Mouse (Mus musculus) thymus, adult 2 months (tissue): ENCODE data around the gene Ppp1r26. TPM values are rescaled to one million over a fixed set of nuclear protein-coding genes. Genes with fewer than 3 reads are reported as not detected.
"Not testable (repeated sequence)": the region's sequence is repeated elsewhere in the genome, so short reads cannot be mapped to it uniquely, and the experiment has no call there.

Source experiments
- DNase-seq: peaks from one replicate; pipeline ENCODE4 v3.0.0; 2021
- H3K27ac ChIP-seq: fragments of 200-500 bp; 2 replicates; pipeline ENCODE4 v1.5.1; 2012; ENCODE audit warnings: low read length, control low read depth; ENCODE audit not compliant: control insufficient read depth, insufficient read depth
- H3K27me3 ChIP-seq: fragments of 200-500 bp; 2 replicates; pipeline ENCODE4 v1.6.1; 2012; ENCODE audit warnings: mild to moderate bottlenecking, low read length, moderate library complexity, mixed read lengths; ENCODE audit not compliant: control insufficient read depth, insufficient read depth
- H3K36me3 ChIP-seq: fragments of 200-500 bp; 2 replicates; pipeline ENCODE4 v1.6.1; 2012; ENCODE audit warnings: mild to moderate bottlenecking, low read length, moderate library complexity; ENCODE audit not compliant: control insufficient read depth, insufficient read depth
- H3K4me1 ChIP-seq: fragments of 200-500 bp; replicated peaks from 2 replicates; pipeline ENCODE4 v1.6.1; 2012; ENCODE audit warnings: low read length; ENCODE audit not compliant: control insufficient read depth, insufficient read depth
- H3K4me3 ChIP-seq: fragments of 200-500 bp; 2 replicates; pipeline ENCODE4 v1.5.1; 2012; ENCODE audit warnings: mild to moderate bottlenecking, low read length, control low read depth, moderate library complexity; ENCODE audit not compliant: control insufficient read depth, insufficient read depth
- CTCF ChIP-seq: fragments of 200-500 bp; IDR thresholded peaks from 2 replicates; pipeline ENCODE4 v1.5.1; 2012; ENCODE audit warnings: mild to moderate bottlenecking, control low read depth, low read length, moderate library complexity, borderline replicate concordance; ENCODE audit not compliant: control insufficient read depth, poor library complexity, insufficient read depth; ENCODE audit errors: extremely low read depth
- POLR2A ChIP-seq: fragments of 200-500 bp; IDR thresholded peaks from 2 replicates; pipeline ENCODE4 v1.6.1; 2012; ENCODE audit warnings: mild to moderate bottlenecking, low read length, control low read depth, moderate library complexity; ENCODE audit not compliant: control insufficient read depth, poor library complexity, insufficient read depth; ENCODE audit errors: extremely low read depth
- WGBS: fragments of 180-500 bp; shearing (Covaris S2); methylation state at CpG from one replicate; pipeline ENCODE4 v1.1.7; 2018; 5-methylcytosine and 5-hydroxymethylcytosine counted together
- polyA plus RNA-seq: library from polyadenylated mRNA; depleted of rRNA; stranded (reverse); fragments of >200 nt; gene quantifications from 2 replicates; pipeline ENCODE4 v1.2.3, GENCODE M21; 2012

Ppp1r26 gene
- polyA plus RNA-seq, 1 experiment: 1.2 TPM

DNA sequence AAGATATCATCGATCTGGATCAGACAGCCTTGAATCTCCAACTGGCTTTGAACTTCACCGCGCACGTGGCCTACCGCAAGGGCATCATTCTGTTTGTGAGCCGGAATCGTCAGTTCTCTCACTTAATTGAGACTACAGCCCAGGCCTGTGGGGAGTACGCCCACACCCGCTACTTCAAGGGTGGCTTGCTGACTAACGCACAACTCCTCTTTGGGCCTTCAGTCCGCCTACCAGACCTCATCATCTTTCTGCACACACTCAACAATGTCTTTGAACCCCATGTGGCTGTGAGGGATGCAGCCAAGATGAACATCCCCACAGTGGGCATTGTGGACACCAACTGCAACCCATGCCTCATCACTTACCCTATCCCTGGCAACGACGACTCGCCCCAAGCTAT lies 22.9 kb downstream of the Ppp1r26 start:
- H3K4me3 ChIP-seq: no peak overlapping the region
- H3K27me3 ChIP-seq: no peaks in the 10 kb centered on the region; the same call in 1 of the 2 replicates
- no peak overlapping the region for H3K27ac ChIP-seq
- no peak for TF ChIP-seq POLR2A
- no peak for TF ChIP-seq CTCF
- H3K36me3 ChIP-seq: peaks cover 9% of the 10 kb centered on the region
- WGBS: 98% methylated on average over 14 of the region's 14 CpGs
- peaks cover 19% of the 10 kb centered on the region for H3K4me1 ChIP-seq
- no peak for DNase-seq

DNA sequence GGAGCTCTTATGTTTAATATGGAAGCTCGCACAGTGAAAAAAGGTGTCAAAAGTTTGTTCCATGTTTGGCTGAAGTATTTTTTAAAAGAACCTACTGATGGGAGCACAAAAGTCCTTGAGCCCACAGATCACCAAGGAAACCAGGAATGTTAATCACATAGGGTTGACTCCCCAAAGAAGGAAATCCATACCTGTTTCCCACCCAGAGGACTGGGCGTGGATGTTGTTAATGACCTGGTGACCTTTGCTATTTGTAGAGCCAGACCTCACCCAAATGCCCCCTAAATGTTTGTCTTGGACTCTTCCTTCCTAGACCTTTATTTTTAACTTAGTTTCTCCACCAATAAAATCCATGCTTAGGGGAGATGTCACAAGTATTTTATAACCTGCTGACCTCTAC lies 24.0 kb downstream of the Ppp1r26 start:
- 97% methylated on average over 2 of the region's 2 CpGs for WGBS
- TF ChIP-seq CTCF (no peak), POLR2A (no peak)
- Histone ChIP-seq H3K4me1 (peaks cover 19% of the 10 kb centered on the region), H3K27ac (no peak overlapping the region), H3K4me3 (no peak overlapping the region), H3K36me3 (peaks cover 9% of the 10 kb centered on the region), H3K27me3 (no peaks in the 10 kb centered on the region)
- no peak for DNase-seq

DNA sequence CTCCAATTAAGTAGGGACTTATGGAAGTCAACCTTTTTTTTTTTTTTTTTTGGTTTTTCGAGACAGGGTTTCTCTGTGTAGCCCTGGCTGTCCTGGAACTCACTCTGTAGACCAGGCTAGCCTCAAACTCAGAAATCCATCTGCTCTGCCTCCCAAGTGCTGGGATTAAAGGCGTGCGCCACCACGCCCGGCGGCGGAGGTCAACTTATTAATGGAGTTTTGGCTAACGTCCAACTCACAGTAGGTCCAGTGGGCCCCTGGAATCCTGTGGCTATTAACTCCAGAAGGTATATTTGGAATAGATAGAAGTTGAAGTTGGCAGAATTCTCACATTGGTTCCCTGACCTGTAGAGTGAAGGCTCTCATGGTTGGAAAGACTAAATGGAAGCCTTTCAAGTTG lies 25.4 kb downstream of the Ppp1r26 start:
- not testable (repeated sequence) for H3K4me3 ChIP-seq, H3K27me3 ChIP-seq, DNase-seq, H3K36me3 ChIP-seq, H3K27ac ChIP-seq
- 96% methylated on average over 8 of the region's 8 CpGs for whole genome bisulfite sequencing
- H3K4me1 ChIP-seq: peaks cover 14% of the 10 kb centered on the region

DNA sequence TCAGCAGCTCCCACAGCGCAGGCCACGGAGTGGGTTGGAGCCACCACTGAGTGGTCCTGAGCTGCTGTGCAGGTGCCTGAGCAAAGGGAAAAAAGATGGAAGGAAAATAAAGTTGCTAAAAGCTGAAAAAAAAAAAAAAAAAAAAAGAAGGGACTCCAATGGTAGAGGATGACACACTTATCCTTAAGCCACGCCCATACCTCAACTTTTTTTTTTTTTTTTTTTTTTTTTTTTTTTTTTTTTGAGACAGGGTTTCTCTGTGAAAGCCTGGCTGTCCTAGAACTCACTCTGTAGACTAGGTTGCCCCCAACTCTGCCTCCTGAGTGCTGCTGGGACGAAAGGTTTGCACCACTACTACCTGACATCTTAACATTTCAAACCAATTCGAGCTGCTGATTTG lies 31.4 kb downstream of the Ppp1r26 start:
- not testable (repeated sequence) for H3K36me3 ChIP-seq, H3K4me1 ChIP-seq, DNase-seq, H3K4me3 ChIP-seq, H3K27ac ChIP-seq, H3K27me3 ChIP-seq
- WGBS: 94% methylated on average over 5 of the region's 5 CpGs

DNA sequence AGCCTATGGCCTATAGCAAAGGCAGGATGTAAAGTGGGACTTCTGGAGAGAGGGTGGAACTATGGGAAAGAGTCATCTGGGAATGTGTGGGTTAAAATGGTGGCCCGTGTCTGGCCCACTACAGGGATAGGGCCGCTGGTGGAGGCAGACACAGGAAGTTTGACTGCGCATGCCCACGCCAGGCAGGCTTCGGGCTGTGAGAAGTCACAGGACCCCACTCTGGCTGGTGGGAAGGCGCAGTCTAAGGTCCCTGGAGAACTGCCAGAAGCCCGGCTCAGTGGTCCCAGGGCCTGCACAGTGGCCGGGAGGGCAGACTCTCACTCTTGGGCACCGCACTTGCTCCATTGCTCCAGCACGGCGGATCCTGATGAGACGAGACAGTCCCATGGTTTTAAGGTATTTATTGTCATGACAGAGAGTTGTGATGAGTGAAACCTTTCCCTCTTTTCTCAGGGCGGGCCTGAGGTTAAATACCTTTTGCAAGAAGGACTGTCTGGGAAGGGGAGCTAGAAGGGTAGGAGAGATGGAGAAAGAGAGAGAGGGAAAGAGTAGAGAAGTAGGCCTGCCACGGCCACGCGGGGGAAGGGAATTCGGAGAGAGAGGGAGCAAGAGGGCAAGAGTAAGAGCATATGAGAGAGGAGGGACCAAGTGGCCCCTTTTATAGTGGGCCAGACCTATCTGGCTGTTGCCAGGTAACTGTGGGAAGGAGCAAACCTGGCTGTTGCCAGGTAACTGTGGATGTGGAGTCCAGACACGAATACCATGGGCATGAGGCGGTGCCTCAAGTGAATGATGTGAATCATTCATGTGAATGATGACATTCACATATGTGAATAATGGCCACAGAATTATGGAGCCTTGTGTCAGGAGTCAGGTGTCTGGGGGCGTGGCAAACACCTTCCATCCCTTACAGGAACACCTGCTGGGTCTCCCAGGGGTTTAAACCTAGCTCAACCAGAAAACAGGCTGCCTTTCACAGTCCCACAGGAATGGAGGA lies 32.9 kb downstream of the Ppp1r26 start:
- DNase-seq: no peak
- Histone ChIP-seq H3K36me3 (no peaks in the 10 kb centered on the region), H3K27me3 (no peaks in the 10 kb centered on the region), H3K27ac (no peak overlapping the region), H3K4me1 (no peaks in the 10 kb centered on the region), H3K4me3 (no peak overlapping the region)
- TF ChIP-seq CTCF (no peak), POLR2A (no peak)
- 89% methylated on average over 20 of the region's 20 CpGs for WGBS

DNA sequence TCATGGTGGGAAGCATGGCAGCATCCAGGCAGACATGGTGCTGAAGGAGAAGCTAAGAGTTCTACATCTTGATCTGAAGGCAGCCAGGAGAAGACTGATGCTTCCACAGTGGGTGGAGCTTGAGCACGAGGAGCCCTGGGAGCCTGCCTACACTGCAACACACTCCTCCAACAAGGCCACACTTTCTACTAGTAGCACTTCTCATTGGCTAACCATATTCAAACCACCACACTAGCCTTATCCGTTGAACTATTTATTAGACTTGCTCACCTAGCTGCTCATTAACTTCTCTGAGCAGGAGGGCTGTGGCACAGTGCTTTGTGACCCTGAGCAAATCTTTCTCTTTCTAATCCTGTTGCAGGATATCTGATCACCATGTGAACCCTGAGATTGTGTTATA lies 37.3 kb downstream of the Ppp1r26 start:
- TF ChIP-seq CTCF (no peak), POLR2A (no peak)
- H3K36me3 ChIP-seq: no peaks in the 10 kb centered on the region

DNA sequence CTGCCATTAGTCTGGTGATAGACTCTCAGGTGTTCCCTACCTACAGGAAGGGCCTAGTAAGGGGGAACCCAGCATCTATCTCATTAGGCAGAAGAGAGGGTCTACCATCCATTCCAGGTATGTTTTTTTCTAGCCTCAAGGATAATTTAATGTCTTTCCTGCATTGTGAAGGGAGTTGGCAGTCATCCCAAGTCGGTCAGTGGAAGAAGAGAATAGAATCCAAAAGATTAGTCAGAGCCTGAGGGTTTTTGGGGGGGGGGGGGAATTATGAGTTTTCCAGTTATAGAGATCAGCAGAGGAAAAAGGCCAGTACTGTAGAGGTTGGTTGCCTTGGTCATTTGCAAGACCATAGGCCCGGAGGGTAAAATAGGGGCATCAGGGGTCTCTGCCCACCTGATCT lies 47.9 kb downstream of the Ppp1r26 start:
- Histone ChIP-seq H3K4me1 (no peaks in the 10 kb centered on the region), H3K27me3 (no peaks in the 10 kb centered on the region), H3K27ac (no peak overlapping the region), H3K4me3 (no peak overlapping the region), H3K36me3 (no peaks in the 10 kb centered on the region)
- 96% methylated on average over 2 of the region's 2 CpGs for WGBS
- DNase-seq: no peak
- no peak for TF ChIP-seq POLR2A
- no peak for TF ChIP-seq CTCF

More for the DNA sequence above, 37.3 kb downstream of the Ppp1r26 start:
- H3K4me3 ChIP-seq: no peak overlapping the region
- no peak overlapping the region for H3K27ac ChIP-seq
- no peak for DNase-seq
- no peaks in the 10 kb centered on the region for H3K27me3 ChIP-seq
- H3K4me1 ChIP-seq: no peaks in the 10 kb centered on the region
- WGBS: 82% methylated on average over 2 of the region's 2 CpGs
